Comparison of ENCODE assay signal across 9 mouse cellular contexts in genomic region chr11:21308119-21308518, GRCm38 (mm10).
DNase-seq lines count a peak whose midpoint lies in the region; ATAC-seq and TF ChIP-seq lines count a peak whose summit lies in the region.
"Had no signal": no experiment of that assay in that cellular context is flagged by ENCODE, and none has a peak within 500 bp of the region (broad histone marks: within the 10 kb centered on the region; RNA-seq: fewer than 3 reads in every experiment).

No protein-coding gene starts in this region.

- H3K9ac ChIP-seq in midbrain, embryonic 14.5 days (replicated peaks; ENCODE audit: low read length) = no peak overlapping the region
- no peak overlapping the region for H3K9ac ChIP-seq in midbrain, embryonic 16.5 days (ENCODE audit: low read depth, low read length)

- peak; percentile 22 for DNase-seq in adrenal gland, postnatal 25 days
- DNase-seq in adrenal gland, adult 18-20 months (ENCODE audit: low spot score in 2 of 2) = no peak
- peak; percentile 39 for DNase-seq in midbrain, embryonic 14.5 days
- DNase-seq in layer of hippocampus, postnatal 36 days = no peak
- no peak for DNase-seq in cerebellum, adult 9-10 months

- no peaks in the 10 kb centered on the region for H3K27me3 ChIP-seq in midbrain, embryonic 14.5 days (ENCODE audit: control insufficient read depth, insufficient read depth, low read length)
- H3K27me3 ChIP-seq in midbrain, embryonic 16.5 days (ENCODE audit: control insufficient read depth, insufficient read depth, low read depth, low read length) = no peaks in the 10 kb centered on the region
- no peaks in the 10 kb centered on the region for H3K27me3 ChIP-seq in small intestine, adult 2 months (ENCODE audit: control insufficient read depth, insufficient read depth, low read length)

- no peaks in the 10 kb centered on the region for H3K9me3 ChIP-seq in midbrain, embryonic 14.5 days (ENCODE audit: control insufficient read depth, low read length)
- no peaks in the 10 kb centered on the region for H3K9me3 ChIP-seq in midbrain, embryonic 16.5 days (replicated peaks; ENCODE audit: control insufficient read depth, low read length, poor library complexity, severe bottlenecking)
- H3K9me3 ChIP-seq: G1E had no signal

- no peak overlapping the region for H3K4me2 ChIP-seq in midbrain, embryonic 14.5 days (ENCODE audit: low read length)
- no peak overlapping the region for H3K4me2 ChIP-seq in midbrain, embryonic 16.5 days (ENCODE audit: low read length)

- no peaks in the 10 kb centered on the region for H3K4me1 ChIP-seq in midbrain, embryonic 14.5 days (ENCODE audit: control insufficient read depth, insufficient read depth, low read length)
- H3K4me1 ChIP-seq in midbrain, embryonic 16.5 days (ENCODE audit: control insufficient read depth, insufficient read depth, low read length) = no peaks in the 10 kb centered on the region
- no peaks in the 10 kb centered on the region for H3K4me1 ChIP-seq in embryonic fibroblast, embryonic 13.5 days (ENCODE audit: control insufficient read depth, insufficient read depth, low read length)
- H3K4me1 ChIP-seq in small intestine, adult 2 months (ENCODE audit: control insufficient read depth, insufficient read depth, insufficient read length, low read length) = no peaks in the 10 kb centered on the region

- H3K27ac ChIP-seq in midbrain, embryonic 14.5 days (replicated peaks; ENCODE audit: low read depth, low read length) = no peak overlapping the region
- no peak overlapping the region for H3K27ac ChIP-seq in midbrain, embryonic 16.5 days (ENCODE audit: low read length)
- H3K27ac ChIP-seq in embryonic fibroblast, embryonic 13.5 days (ENCODE audit: insufficient read depth, low read length) = no peak overlapping the region
- H3K27ac ChIP-seq in small intestine, adult 2 months (ENCODE audit: insufficient read depth, low read depth, low read length) = no peak overlapping the region

- 85% methylated on average over 5 of the region's 5 CpGs for WGBS in midbrain, embryonic 14.5 days
- WGBS in midbrain, embryonic 16.5 days = 86% methylated on average over 5 of the region's 5 CpGs
- WGBS in small intestine, adult 2 months = 82% methylated on average over 5 of the region's 5 CpGs

- TF ChIP-seq POLR2A in embryonic fibroblast, embryonic 13.5 days (IDR thresholded peaks at IDR 0.05; ENCODE audit: low read depth, low read length) = no peak
- TF ChIP-seq POLR2A in small intestine, adult 2 months (IDR thresholded peaks at IDR 0.05; ENCODE audit: low read depth, low read length) = no peak

- peak; percentile 77 for TF ChIP-seq CTCF in embryonic fibroblast, embryonic 13.5 days (IDR thresholded peaks at IDR 0.05; ENCODE audit: borderline replicate concordance, insufficient read depth, low read length)
- TF ChIP-seq CTCF in small intestine, adult 2 months (IDR thresholded peaks at IDR 0.05; ENCODE audit: extremely low read depth, insufficient read length, insufficient replicate concordance, low read depth, low read length) = peak; percentile 71; the same call in 1 of the 2 replicates

- H3K4me3 ChIP-seq in midbrain, embryonic 14.5 days (replicated peaks; ENCODE audit: low read depth, low read length) = no peak overlapping the region
- H3K4me3 ChIP-seq in midbrain, embryonic 16.5 days (ENCODE audit: low read depth, low read length) = no peak overlapping the region
- no peak overlapping the region for H3K4me3 ChIP-seq in embryonic fibroblast, embryonic 13.5 days (ENCODE audit: insufficient read depth, low read length)
- H3K4me3 ChIP-seq in small intestine, adult 2 months (ENCODE audit: low read depth, low read length) = no peak overlapping the region

- no peak for ATAC-seq in midbrain, embryonic 14.5 days (ENCODE audit: low FRiP score, low TSS enrichment)
- no peak for ATAC-seq in midbrain, embryonic 16.5 days

- peaks cover 29% of the 10 kb centered on the region for H3K36me3 ChIP-seq in midbrain, embryonic 14.5 days (ENCODE audit: control insufficient read depth, insufficient read depth, low read length)
- peaks cover 5% of the 10 kb centered on the region; the same call in 1 of the 2 replicates for H3K36me3 ChIP-seq in midbrain, embryonic 16.5 days (ENCODE audit: control insufficient read depth, insufficient read depth, low read length)
- H3K36me3 ChIP-seq in small intestine, adult 2 months (ENCODE audit: control insufficient read depth, insufficient read depth, low read length) = peaks cover 40% of the 10 kb centered on the region

Comparison
In these comparisons a context has a peak if more than half of its experiments do, and no peak if none do; other contexts are left out.
1. DNase-seq: peak in adrenal gland, postnatal 25 days (single experiment) and midbrain, embryonic 14.5 days (single experiment); none in adrenal gland, adult 18-20 months (0 of 2), layer of hippocampus, postnatal 36 days (0 of 2) and cerebellum, adult 9-10 months (single experiment).